Mouse (Mus musculus) thymus, adult 2 months (tissue): ENCODE measurements around the gene Lhfp.

Experiments
- CTCF ChIP-seq: fragments of 200-500 bp; IDR thresholded peaks from 2 replicates; pipeline ENCODE4 v1.5.1; 2012; ENCODE audit warnings: mild to moderate bottlenecking, control low read depth, low read length, moderate library complexity, borderline replicate concordance; ENCODE audit not compliant: control insufficient read depth, poor library complexity, insufficient read depth; ENCODE audit errors: extremely low read depth
- POLR2A ChIP-seq: fragments of 200-500 bp; IDR thresholded peaks from 2 replicates; pipeline ENCODE4 v1.6.1; 2012; ENCODE audit warnings: mild to moderate bottlenecking, low read length, control low read depth, moderate library complexity; ENCODE audit not compliant: control insufficient read depth, poor library complexity, insufficient read depth; ENCODE audit errors: extremely low read depth

- no peak for TF ChIP-seq CTCF
- TF ChIP-seq POLR2A, result no peak
Observed at GRCm38 (mm10) chr3:53240150-53240549, 198.8 kb downstream of the Lhfp start.
